In the genomic region with DNA sequence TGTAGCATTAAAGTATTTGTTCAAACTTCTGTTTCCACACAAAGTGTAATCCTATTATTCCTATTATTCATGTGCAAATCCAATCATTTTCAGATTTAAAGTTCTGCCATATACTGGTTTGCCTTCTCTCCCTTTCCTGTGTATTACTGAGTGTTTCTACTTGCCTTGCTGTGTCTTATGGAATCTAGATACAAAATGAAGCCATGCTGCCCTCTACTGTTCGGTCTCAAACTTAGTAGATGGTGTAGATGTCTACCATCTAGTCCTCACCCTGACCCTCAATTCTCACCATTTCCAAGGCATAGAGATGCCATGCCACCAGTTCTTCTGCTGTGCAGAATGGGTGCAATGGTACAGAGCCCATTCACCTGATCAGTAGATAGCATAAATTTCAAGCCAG, we compare ENCODE assay signal across 8 mouse cellular contexts. TPM values are rescaled to one million over a fixed set of nuclear protein-coding genes. Genes with fewer than 3 reads are reported as not detected.
DNase-seq lines count a peak whose midpoint lies in the region; ATAC-seq and TF ChIP-seq lines count a peak whose summit lies in the region.
"Had no signal": no experiment of that assay in that cellular context is flagged by ENCODE, and none has a peak within 500 bp of the region (broad histone marks: within the 10 kb centered on the region; RNA-seq: fewer than 3 reads in every experiment).

No protein-coding gene starts in this region.

- no peak overlapping the region for H3K27ac ChIP-seq in liver, adult 2 months (replicated peaks; ENCODE audit: insufficient read depth, low read depth, low read length)
- H3K27ac ChIP-seq in liver, embryonic 11.5 days (ENCODE audit: low read depth, low read length), result no peak overlapping the region
- no peak overlapping the region for H3K27ac ChIP-seq in midbrain, embryonic 15.5 days

- peak; percentile 20 for DNase-seq in liver, adult 2 months (ENCODE audit: extremely low read depth, low read depth, low spot score)
- DNase-seq in liver, embryonic 11.5 days (ENCODE audit: low spot score), result no peak
- peak; percentile 46 for DNase-seq in adrenal gland, postnatal 14 days
- DNase-seq in embryo, embryonic 10.5 days (ENCODE audit: low spot score), result peak; percentile 34
- peak; percentile 48 for DNase-seq in layer of hippocampus, adult 9-10 months (ENCODE audit: low spot score)
- no peak for DNase-seq in thymus, postnatal 10 days (ENCODE audit: low spot score in 2 of 2)

- no peak overlapping the region for H3K4me2 ChIP-seq in liver, embryonic 11.5 days
- no peak overlapping the region for H3K4me2 ChIP-seq in midbrain, embryonic 15.5 days

- H3K4me1 ChIP-seq in liver, adult 2 months (ENCODE audit: control insufficient read depth, insufficient read depth, low read length), result no peaks in the 10 kb centered on the region
- no peaks in the 10 kb centered on the region for H3K4me1 ChIP-seq in liver, embryonic 11.5 days (replicated peaks; ENCODE audit: control insufficient read depth, insufficient read depth, low read length)
- H3K4me1 ChIP-seq in midbrain, embryonic 15.5 days, result no peaks in the 10 kb centered on the region

- H3K9ac ChIP-seq in liver, adult 2 months (ENCODE audit: low read depth, low read length), result no peak overlapping the region
- H3K9ac ChIP-seq in liver, embryonic 11.5 days (ENCODE audit: low read depth, low read length), result no peak overlapping the region
- H3K9ac ChIP-seq in midbrain, embryonic 15.5 days, result no peak overlapping the region

- H3K9me3 ChIP-seq in liver, embryonic 11.5 days (ENCODE audit: control insufficient read depth, low read length), result no peaks in the 10 kb centered on the region
- H3K9me3 ChIP-seq in midbrain, embryonic 15.5 days, result no peaks in the 10 kb centered on the region

- H3K79me2 ChIP-seq in liver, adult 2 months (ENCODE audit: control insufficient read depth, insufficient read depth, low read length), result no peaks in the 10 kb centered on the region

- no peaks in the 10 kb centered on the region for H3K27me3 ChIP-seq in liver, adult 2 months (ENCODE audit: control insufficient read depth, insufficient read depth, low read length)
- H3K27me3 ChIP-seq in liver, embryonic 11.5 days (replicated peaks; ENCODE audit: control insufficient read depth, insufficient read depth, low read length), result no peaks in the 10 kb centered on the region
- no peaks in the 10 kb centered on the region for H3K27me3 ChIP-seq in midbrain, embryonic 15.5 days (replicated peaks)

- no peak overlapping the region for H3K4me3 ChIP-seq in liver, adult 2 months (ENCODE audit: insufficient read depth, low read depth, low read length)
- H3K4me3 ChIP-seq in liver, embryonic 11.5 days (ENCODE audit: low read depth, low read length), result no peak overlapping the region
- H3K4me3 ChIP-seq in midbrain, embryonic 15.5 days, result no peak overlapping the region
- H3K4me3 ChIP-seq: erythroblast, embryonic 14.5 days had no signal

- no peak for TF ChIP-seq CTCF in liver, adult 2 months (IDR thresholded peaks at IDR 0.05; ENCODE audit: low read depth, low read length)

- H3K36me3 ChIP-seq in liver, adult 2 months (ENCODE audit: control insufficient read depth, insufficient read depth, low read length), result no peaks in the 10 kb centered on the region
- no peaks in the 10 kb centered on the region for H3K36me3 ChIP-seq in liver, embryonic 11.5 days (ENCODE audit: control insufficient read depth, insufficient read depth, low read length)
- no peaks in the 10 kb centered on the region for H3K36me3 ChIP-seq in midbrain, embryonic 15.5 days (replicated peaks)

- no peak for TF ChIP-seq POLR2A in liver, adult 2 months (IDR thresholded peaks at IDR 0.05; ENCODE audit: extremely low read depth, insufficient read depth, low read length)

- no peak for ATAC-seq in liver, embryonic 11.5 days (replicated peaks; ENCODE audit: low FRiP score)
- ATAC-seq in midbrain, embryonic 15.5 days (replicated peaks), result peak; percentile 82

- 24% methylated on average over 1 of the region's 1 CpGs for WGBS in liver, adult 2 months
- WGBS in liver, embryonic 11.5 days, result 15% methylated on average over 1 of the region's 1 CpGs
- whole genome bisulfite sequencing in midbrain, embryonic 15.5 days, result 39% methylated on average over 1 of the region's 1 CpGs

RNA-seq across cellular contexts. Expression of a gene that starts 4.7 kb away (rescaled TPM):
- total RNA-seq in liver, adult 2 months (2014; rRNA removed), result 0.07 TPM in 1 of 2 replicates, not detected in the other
- not detected in 2 replicates for polyA plus RNA-seq in liver, adult 2 months (2012; rRNA removed)
- not detected in 2 replicates for polyA plus RNA-seq in liver, embryonic 11.5 days (2014; fragmentation: Nextera tagmentation; extraction: Ambion mirVana)
- 0.30 and 0.38 TPM in 2 replicates for total RNA-seq in adrenal gland, postnatal 14 days (2021)
- 0.77 and 1.1 TPM in 2 replicates for polyA plus RNA-seq in midbrain, embryonic 15.5 days (2015; fragmentation: Nextera tagmentation; extraction: Ambion mirVana)
- polyA plus RNA-seq: erythroblast, embryonic 14.5 days had no signal

RNA-seq across cellular contexts. Expression of a gene that starts 40.8 kb away (rescaled TPM):
- total RNA-seq in liver, adult 2 months (2014; rRNA removed), result 2.5 and 2.8 TPM in 2 replicates
- polyA plus RNA-seq in liver, adult 2 months (2012; rRNA removed), result 0.51 and 1.1 TPM in 2 replicates
- polyA plus RNA-seq in liver, embryonic 11.5 days (2014; fragmentation: Nextera tagmentation; extraction: Ambion mirVana), result 4.4 and 4.9 TPM in 2 replicates
- 9.0 and 11.1 TPM in 2 replicates for total RNA-seq in adrenal gland, postnatal 14 days (2021)
- 0.65 and 0.71 TPM in 2 replicates for polyA plus RNA-seq in midbrain, embryonic 15.5 days (2015; fragmentation: Nextera tagmentation; extraction: Ambion mirVana)

Comparison
In these comparisons a context has a peak if more than half of its experiments do, and no peak if none do; other contexts are left out.
1. DNase-seq: peak in liver, adult 2 months (single experiment), adrenal gland, postnatal 14 days (single experiment), embryo, embryonic 10.5 days (single experiment) and layer of hippocampus, adult 9-10 months (single experiment); none in liver, embryonic 11.5 days (single experiment) and thymus, postnatal 10 days (0 of 2).